Mouse (Mus musculus): ENCODE measurements around the gene Nipal1. TPM values are rescaled to one million over a fixed set of nuclear protein-coding genes. Genes with fewer than 3 reads are reported as not detected.

The Nipal1 gene
- polyA plus RNA-seq, 1 experiment from 2014 or later: not detected

Other genes with a start within 250 kb of the Nipal1 start
- gene Corin, start 143.3 kb upstream of the Nipal1 start, polyA plus RNA-seq (2018): not detected in 3 replicates
- 25.2 to 83.5 TPM (median 75.2 TPM) in 3 replicates for gene Nfxl1, start 88.1 kb upstream of the Nipal1 start, polyA plus RNA-seq (2018)
- gene Zar1, start 66.5 kb upstream of the Nipal1 start, polyA plus RNA-seq (2018): not detected in 3 replicates
- not detected in 3 replicates for gene Gm5868, start 60.2 kb upstream of the Nipal1 start, polyA plus RNA-seq (2018)
- gene Cnga1, start 3.5 kb upstream of the Nipal1 start, polyA plus RNA-seq (2018): not detected in 3 replicates
- 0.06 to 0.37 TPM (median 0.27 TPM) in 3 replicates for gene Txk, start 105.0 kb downstream of the Nipal1 start, polyA plus RNA-seq (2018)
- gene Tec, start 220.7 kb downstream of the Nipal1 start, polyA plus RNA-seq (2018): 53.1 to 81.3 TPM (median 56.1 TPM) in 3 replicates